Mouse (Mus musculus) frontal cortex, postnatal 10 days (tissue): ENCODE data around the gene Olfr1042.
"Not testable (repeated sequence)": the region's sequence is repeated elsewhere in the genome, so short reads cannot be mapped to it uniquely, and the experiment has no call there.

Experiments used
- DNase-seq, 2 experiments: peaks; one replicate each; pipeline ENCODE4 v3.0.0; 2022; ENCODE audit warnings: low spot score in 2 of 2, mixed read lengths in 1 of 2

The Olfr1042 gene

GRCm38 (mm10) chr2:86161738-86162137 lies at the start of gene Olfr1042:
Gene Olfr1042, minus strand, starts transcription at chr2:86161838.
- no peak for DNase-seq

- no peak for DNase-seq
Measured at GRCm38 (mm10) chr2:86202909-86203308, 41.3 kb upstream of the Olfr1042 start, which contains the start of gene Olfr1045. Gene Olfr1045, minus strand, starts transcription at chr2:86203009.

GRCm38 (mm10) chr2:86195863-86196262 lies 34.2 kb upstream of the Olfr1042 start:
- no peak for DNase-seq

DNA sequence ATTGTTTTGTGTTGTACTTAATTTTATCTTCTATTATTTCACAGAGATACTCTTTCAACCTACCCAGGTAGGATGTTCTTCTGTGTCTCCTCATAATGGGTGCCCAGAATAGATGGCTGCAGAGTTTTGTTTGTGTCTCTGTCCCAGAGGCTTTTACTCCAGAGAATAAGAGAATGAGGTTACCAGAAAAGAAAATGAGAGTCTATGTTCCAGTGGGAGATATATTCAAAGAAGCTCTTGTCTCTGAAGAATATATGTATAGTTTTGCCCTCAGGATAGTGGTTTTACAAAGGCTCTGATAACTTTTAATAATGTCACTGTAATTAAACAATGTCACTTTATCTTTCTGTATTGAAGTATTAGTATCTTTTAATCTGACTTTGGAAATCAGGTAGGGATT lies 23.9 kb upstream of the Olfr1042 start, which contains the start of gene Olfr52:
Gene Olfr52, minus strand, starts transcription at position 101 of the 400 bp plus-strand sequence.
- DNase-seq: no peak

- DNase-seq: no peak
Measured at GRCm38 (mm10) chr2:86179950-86180349, 18.3 kb upstream of the Olfr1042 start.

GRCm38 (mm10) chr2:86177720-86178119 lies 16.1 kb upstream of the Olfr1042 start, which contains the start of gene Olfr1044:
Gene Olfr1044, minus strand, starts transcription at chr2:86177820.
- DNase-seq: no peak

GRCm38 (mm10) chr2:86175422-86175821 lies 13.8 kb upstream of the Olfr1042 start:
- DNase-seq: not testable (repeated sequence)

DNA sequence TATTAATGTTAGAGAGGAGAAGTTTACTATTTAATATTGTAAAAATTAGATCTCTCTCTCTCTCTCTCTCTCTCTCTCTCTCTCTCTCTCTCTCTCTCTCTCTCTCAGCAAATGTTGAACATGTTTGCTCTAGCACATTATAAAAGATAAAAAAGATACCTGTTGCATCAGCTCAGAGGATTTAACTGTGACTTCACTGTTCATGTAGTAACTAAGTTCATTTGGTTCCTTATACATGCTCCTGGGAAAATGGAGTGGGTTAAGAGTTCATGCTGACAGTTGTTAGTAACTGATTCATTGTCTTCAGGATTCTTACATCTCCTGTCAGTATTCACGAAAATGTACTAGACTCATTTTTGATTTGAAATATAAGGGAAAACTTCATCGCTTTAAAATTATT lies 5.8 kb upstream of the Olfr1042 start, which contains the start of gene Olfr1043:
Gene Olfr1043, minus strand, starts transcription at position 101 of the 400 bp plus-strand sequence.
- DNase-seq: no peak

DNA sequence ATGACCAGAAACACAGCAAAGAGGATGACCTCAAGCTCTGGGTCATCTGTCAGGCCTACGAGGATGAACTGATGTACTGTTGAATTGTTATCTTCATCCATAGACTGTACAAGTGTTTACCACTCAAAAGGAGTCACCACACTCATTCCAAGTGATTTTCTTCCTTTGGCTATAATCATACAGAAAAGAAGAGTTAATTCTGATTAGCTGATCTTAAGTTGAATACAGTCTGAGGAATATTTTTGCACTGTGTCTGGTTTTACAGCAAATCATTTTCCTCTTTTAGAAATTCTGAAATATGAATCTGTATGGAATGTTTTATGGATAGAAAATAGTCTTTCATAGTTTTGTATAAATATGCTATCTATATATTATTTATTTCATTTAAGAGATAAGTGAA lies 15.0 kb downstream of the Olfr1042 start, which contains the start of gene Olfr1040:
Gene Olfr1040, minus strand, starts transcription at position 101 of the 400 bp plus-strand sequence.
- no peak for DNase-seq

GRCm38 (mm10) chr2:86135828-86136227 lies 25.8 kb downstream of the Olfr1042 start, which contains the start of gene Olfr1039:
Gene Olfr1039, minus strand, starts transcription at chr2:86135928.
- DNase-seq: no peak
